Mouse (Mus musculus): ENCODE measurements at regions not wholly inside any gene's neighbourhood (a gene's known extent, or its start where the extent isn't known, plus 50 kb on each side); places are given as distances from the start of the nearest gene placed in this dataset.

DNA sequence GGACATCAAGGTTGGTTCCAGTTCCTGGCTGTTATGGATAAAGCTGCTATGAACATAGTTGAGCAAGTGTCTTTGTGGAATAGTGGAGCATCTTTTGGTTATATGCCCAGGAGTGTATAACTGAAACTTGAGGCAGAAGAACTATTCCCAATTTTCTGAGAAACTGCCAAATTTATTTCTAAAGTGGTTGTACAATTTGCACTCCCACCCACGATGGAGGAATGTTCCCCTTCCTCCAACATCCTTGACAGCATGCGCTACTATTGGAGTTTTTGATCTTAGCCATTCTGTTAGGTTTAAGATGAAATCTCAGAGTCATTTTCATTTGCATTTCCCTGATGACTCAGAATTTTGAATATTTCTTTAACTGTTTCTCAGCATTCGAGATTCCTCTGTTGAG, 607.6 kb downstream of the Fat4 start:
- TF ChIP-seq MYOD1 (IDR thresholded peaks at IDR 0.05; ENCODE audit: control insufficient read depth in 1 of 3, insufficient read length in 2 of 3, low read depth in 2 of 3) (no peak), REST (IDR thresholded peaks at IDR 0.05; ENCODE audit: insufficient read depth, insufficient read length) (no peak), POLR2A (IDR thresholded peaks at IDR 0.05; ENCODE audit: insufficient read length, low read depth) (no peak), USF1 (IDR thresholded peaks at IDR 0.05; ENCODE audit: low read depth) (no peak), E2F4 (IDR thresholded peaks at IDR 0.05; ENCODE audit: insufficient read depth) (no peak), TCF12 (IDR thresholded peaks at IDR 0.05; ENCODE audit: insufficient read depth, poor library complexity, severe bottlenecking) (no peak)

Measured in myocyte (in vitro differentiated cells).